Mouse (Mus musculus) testis, adult 2 months (tissue): ENCODE results near the gene Hspb9. TPM values are rescaled to one million over a fixed set of nuclear protein-coding genes. Genes with fewer than 3 reads are reported as not detected.

Experiments
- H3K27ac ChIP-seq: fragments of 200-500 bp; 2 replicates; pipeline ENCODE4 v1.5.1; 2012; ENCODE audit warnings: low read depth, low read length; ENCODE audit not compliant: control insufficient read depth, insufficient read depth
- H3K27me3 ChIP-seq: fragments of 200-500 bp; 2 replicates; pipeline ENCODE4 v1.6.1; 2012; ENCODE audit warnings: mild to moderate bottlenecking, low read length, moderate library complexity; ENCODE audit not compliant: control insufficient read depth, insufficient read depth
- H3K36me3 ChIP-seq: fragments of 200-500 bp; 2 replicates; pipeline ENCODE4 v1.6.1; 2012; ENCODE audit warnings: mild to moderate bottlenecking, low read length; ENCODE audit not compliant: control insufficient read depth, insufficient read depth
- H3K4me1 ChIP-seq: fragments of 200-500 bp; 2 replicates; pipeline ENCODE4 v1.6.1; 2012; ENCODE audit warnings: low read length; ENCODE audit not compliant: control insufficient read depth, insufficient read depth
- H3K4me3 ChIP-seq: fragments of 200-500 bp; 2 replicates; pipeline ENCODE4 v1.5.1; 2012; ENCODE audit warnings: low read depth, mild to moderate bottlenecking, low read length, moderate library complexity, mixed read lengths; ENCODE audit not compliant: control insufficient read depth
- CTCF ChIP-seq: fragments of 200-500 bp; IDR thresholded peaks from 2 replicates; pipeline ENCODE4 v1.5.1; 2012; ENCODE audit warnings: low read depth, mild to moderate bottlenecking, inconsistent platforms, low read length, moderate library complexity; ENCODE audit not compliant: control insufficient read depth, insufficient read depth, insufficient replicate concordance
- POLR2A ChIP-seq: fragments of 200-500 bp; IDR thresholded peaks from 2 replicates; pipeline ENCODE4 v1.6.1; 2012; ENCODE audit warnings: low read depth, mild to moderate bottlenecking, inconsistent platforms, low read length, moderate library complexity; ENCODE audit not compliant: control insufficient read depth
- polyA plus RNA-seq: library from polyadenylated mRNA; depleted of rRNA; stranded (reverse); fragments of >200 nt; gene quantifications from 2 replicates; pipeline ENCODE4 v1.2.3, GENCODE M21; 2012

Gene Hspb9
- polyA plus RNA-seq, 1 experiment, result 1,420 TPM

GRCm38 (mm10) chr11:100700710-100701109, 12.9 kb upstream of the Hspb9 start:
- TF ChIP-seq CTCF (no peak), POLR2A (no peak)
- H3K4me3 ChIP-seq, result no peak overlapping the region
- no peaks in the 10 kb centered on the region for H3K27me3 ChIP-seq
- H3K36me3 ChIP-seq, result no peaks in the 10 kb centered on the region; the same call in 1 of the 2 replicates
- H3K4me1 ChIP-seq, result peaks cover 28% of the 10 kb centered on the region
- no peak overlapping the region for H3K27ac ChIP-seq

GRCm38 (mm10) chr11:100701301-100701700, 12.3 kb upstream of the Hspb9 start:
- TF ChIP-seq POLR2A (no peak), CTCF (no peak)
- H3K27ac ChIP-seq, result no peak overlapping the region
- H3K36me3 ChIP-seq, result no peaks in the 10 kb centered on the region; the same call in 1 of the 2 replicates
- peaks cover 28% of the 10 kb centered on the region for H3K4me1 ChIP-seq
- no peak overlapping the region for H3K4me3 ChIP-seq
- no peaks in the 10 kb centered on the region for H3K27me3 ChIP-seq

GRCm38 (mm10) chr11:100702081-100702851, 11.4 kb upstream of the Hspb9 start:
- TF ChIP-seq POLR2A (no peak), CTCF (peak; percentile 71; the same call in 1 of the 2 replicates)
- Histone ChIP-seq H3K27ac (no peak overlapping the region), H3K36me3 (no peaks in the 10 kb centered on the region; the same call in 1 of the 2 replicates), H3K27me3 (no peaks in the 10 kb centered on the region), H3K4me1 (peaks cover 28% of the 10 kb centered on the region), H3K4me3 (peak overlapping the region; percentile 78)

- Histone ChIP-seq H3K4me1 (peaks cover 28% of the 10 kb centered on the region), H3K27ac (peak overlapping the region; percentile 71; the same call in 1 of the 2 replicates), H3K36me3 (no peaks in the 10 kb centered on the region; the same call in 1 of the 2 replicates), H3K4me3 (peak overlapping the region; percentile 78), H3K27me3 (no peaks in the 10 kb centered on the region)
- TF ChIP-seq CTCF (no peak), POLR2A (no peak)
These were observed 10.7 kb upstream of the Hspb9 start for GRCm38 (mm10) chr11:100702906-100703305.

DNA sequence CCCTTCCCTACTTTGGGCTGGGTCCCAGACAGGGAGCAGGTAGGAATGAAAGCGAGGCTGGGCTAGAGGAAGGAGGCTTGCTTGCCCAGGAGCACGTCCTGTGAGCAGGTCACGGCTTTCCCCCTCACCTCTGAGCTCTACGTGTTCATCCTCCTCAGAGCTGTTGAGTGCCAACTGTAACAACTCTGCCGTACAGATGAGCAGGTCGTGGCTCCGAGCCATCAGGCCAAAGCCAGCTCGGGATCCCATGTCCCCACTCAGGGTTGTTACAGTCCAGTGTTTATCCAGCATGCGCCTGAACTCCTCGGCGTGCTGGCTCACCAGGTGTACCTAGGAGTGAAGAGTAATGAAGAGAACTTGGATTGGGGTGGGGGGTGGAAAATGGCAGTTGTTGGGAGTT, 10.3 kb upstream of the Hspb9 start:
- no peak for TF ChIP-seq CTCF
- TF ChIP-seq POLR2A, result no peak
- Histone ChIP-seq H3K27ac (peak overlapping the region; percentile 71), H3K27me3 (no peaks in the 10 kb centered on the region), H3K4me1 (peaks cover 28% of the 10 kb centered on the region), H3K36me3 (peaks cover 1% of the 10 kb centered on the region; the same call in 1 of the 2 replicates), H3K4me3 (peak overlapping the region; percentile 78)

- peak within 1 kb of the TSS; percentile 78 for H3K4me3 ChIP-seq
- peaks cover 1% of the 10 kb centered on the region; the same call in 1 of the 2 replicates for H3K36me3 ChIP-seq
- peaks cover 28% of the 10 kb centered on the region for H3K4me1 ChIP-seq
- TF ChIP-seq POLR2A (no peak), CTCF (no peak)
- no peaks in the 10 kb centered on the region for H3K27me3 ChIP-seq
- H3K27ac ChIP-seq, result peak within 1 kb of the TSS; percentile 71
These were observed 9.7 kb upstream of the Hspb9 start, which contains the start of gene Dhx58 for GRCm38 (mm10) chr11:100703851-100704531. Gene Dhx58 (minus strand): TSS chr11:100704271.
